Comparison of ENCODE assay signal across 9 mouse cellular contexts in the genomic region with DNA sequence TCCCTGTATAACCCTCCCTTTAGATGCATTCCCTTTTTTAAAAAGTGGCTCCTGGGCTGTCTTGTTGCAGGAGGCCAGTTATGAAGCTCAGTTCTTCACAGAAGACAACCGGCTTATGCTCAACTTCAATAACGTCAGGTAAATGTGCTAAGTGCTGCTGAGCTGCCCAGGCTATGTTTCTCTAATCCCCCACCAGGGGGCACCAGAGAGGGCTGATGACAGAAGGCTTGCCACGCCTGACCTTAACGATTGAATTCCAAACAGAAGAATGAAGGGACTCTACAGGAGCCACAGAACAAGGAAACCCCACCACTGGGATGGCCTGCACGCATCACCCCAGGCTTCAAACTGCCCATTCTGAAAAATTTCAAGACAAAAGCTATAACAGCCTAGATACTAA. TPM values are rescaled to one million over a fixed set of nuclear protein-coding genes. Genes with fewer than 3 reads are reported as not detected.
DNase-seq lines count a peak whose midpoint lies in the region; ATAC-seq and TF ChIP-seq lines count a peak whose summit lies in the region.
"Had no signal": no experiment of that assay in that cellular context is flagged by ENCODE, and none has a peak within 500 bp of the region (broad histone marks: within the 10 kb centered on the region; RNA-seq: fewer than 3 reads in every experiment).

No protein-coding gene starts in this region.

- 19% methylated on average over 5 of the region's 5 CpGs for WGBS in forebrain, embryonic 11.5 days
- WGBS in forebrain, embryonic 13.5 days, result 18% methylated on average over 5 of the region's 5 CpGs
- 17% methylated on average over 5 of the region's 5 CpGs for WGBS in stomach, embryonic 15.5 days

- 0 out of 2 replicates have a peak, but pooled peaks have one; percentile 24 for ATAC-seq in forebrain, embryonic 11.5 days (replicated peaks; ENCODE audit: low FRiP score)
- ATAC-seq in forebrain, embryonic 13.5 days, result no peak
- ATAC-seq in Patski, result no peak
- peak; percentile 78 for ATAC-seq in megakaryocyte-erythroid progenitor cell, adult 5-6 weeks (replicated peaks; ENCODE audit: low FRiP score, low TSS enrichment, poor library complexity, severe bottlenecking)
- ATAC-seq in stomach, embryonic 15.5 days (ENCODE audit: insufficient read depth, low FRiP score, low read depth), result 0 out of 2 replicates have a peak, but pooled peaks have one; percentile 13

- no peaks in the 10 kb centered on the region for H3K27me3 ChIP-seq in forebrain, embryonic 11.5 days (ENCODE audit: control insufficient read depth, insufficient read depth, low read length)
- no peaks in the 10 kb centered on the region for H3K27me3 ChIP-seq in forebrain, embryonic 13.5 days
- H3K27me3 ChIP-seq in Patski, result peaks cover 6% of the 10 kb centered on the region
- H3K27me3 ChIP-seq in stomach, embryonic 15.5 days (replicated peaks), result no peaks in the 10 kb centered on the region

- intact Hi-C loops in gastrocnemius, postnatal 14 days (cut with DNase I; ENCODE audit: low total_unique reads), result loop anchor here (5.0 kb wide), 1 partner anchor 77 kb away; no protein-coding TSS in a partner anchor

- POLR2A ChIA-PET in Patski (lab: Charles Lee), result no interaction called here

- peak; percentile 87 for TF ChIP-seq CTCF in Patski (IDR thresholded peaks at IDR 0.05)

- DNase-seq in forebrain, embryonic 11.5 days (ENCODE audit: low spot score), result peak; percentile 88
- peak; percentile 15 for DNase-seq in Patski (ENCODE audit: low read depth, low spot score)
- peak; percentile 48 for DNase-seq in cerebellum, adult 9-11 months
- DNase-seq in gastrocnemius, postnatal 14 days, result peak; percentile 72
- DNase-seq in layer of hippocampus, adult 9-11 months, result peak; percentile 33

- H3K4me3 ChIP-seq in forebrain, embryonic 11.5 days (ENCODE audit: low read depth, low read length), result no peak overlapping the region
- no peak overlapping the region for H3K4me3 ChIP-seq in forebrain, embryonic 13.5 days
- H3K4me3 ChIP-seq in stomach, embryonic 15.5 days (replicated peaks), result no peak overlapping the region

- no peaks in the 10 kb centered on the region for H3K9me3 ChIP-seq in forebrain, embryonic 11.5 days (ENCODE audit: control insufficient read depth, low read length)
- no peaks in the 10 kb centered on the region for H3K9me3 ChIP-seq in forebrain, embryonic 13.5 days (replicated peaks)
- no peaks in the 10 kb centered on the region for H3K9me3 ChIP-seq in stomach, embryonic 15.5 days

- H3K4me1 ChIP-seq in forebrain, embryonic 11.5 days (replicated peaks; ENCODE audit: control insufficient read depth, insufficient read depth, low read length), result no peaks in the 10 kb centered on the region
- no peaks in the 10 kb centered on the region for H3K4me1 ChIP-seq in forebrain, embryonic 13.5 days
- H3K4me1 ChIP-seq in stomach, embryonic 15.5 days, result no peaks in the 10 kb centered on the region

- no peak overlapping the region for H3K27ac ChIP-seq in forebrain, embryonic 11.5 days (ENCODE audit: low read depth, low read length)
- H3K27ac ChIP-seq in forebrain, embryonic 13.5 days, result no peak overlapping the region
- H3K27ac ChIP-seq in stomach, embryonic 15.5 days, result no peak overlapping the region

- CTCF ChIA-PET in Patski (lab: Charles Lee), result no interaction called here

- H3K4me2 ChIP-seq in forebrain, embryonic 11.5 days (ENCODE audit: low read depth, low read length, severe bottlenecking), result no peak overlapping the region
- H3K4me2 ChIP-seq in forebrain, embryonic 13.5 days, result no peak overlapping the region
- no peak overlapping the region for H3K4me2 ChIP-seq in stomach, embryonic 15.5 days

- H3K9ac ChIP-seq in forebrain, embryonic 11.5 days (ENCODE audit: low read length), result no peak overlapping the region
- H3K9ac ChIP-seq in forebrain, embryonic 13.5 days, result no peak overlapping the region
- H3K9ac ChIP-seq in stomach, embryonic 15.5 days, result no peak overlapping the region

- in situ Hi-C loops in Patski (cut with MboI; ENCODE audit: low pct_unique_long_range_greater_than_20kb), result loop anchor here (10.0 to 25.0 kb wide), 2 partner anchors 80 to 372 kb away; no protein-coding TSS in a partner anchor

- no peaks in the 10 kb centered on the region for H3K36me3 ChIP-seq in forebrain, embryonic 11.5 days (ENCODE audit: control insufficient read depth, insufficient read depth, low read length)
- H3K36me3 ChIP-seq in forebrain, embryonic 13.5 days (ENCODE audit: poor library complexity, severe bottlenecking), result no peaks in the 10 kb centered on the region
- no peaks in the 10 kb centered on the region for H3K36me3 ChIP-seq in stomach, embryonic 15.5 days

RNA-seq across cellular contexts. Expression of a gene that starts 8.4 kb away (rescaled TPM):
- 0.16 TPM in 1 of 2 replicates, not detected in the other for polyA plus RNA-seq in forebrain, embryonic 11.5 days (2014; fragmentation: Nextera tagmentation; extraction: Ambion mirVana)
- not detected in 2 replicates for polyA plus RNA-seq in forebrain, embryonic 13.5 days (2015; fragmentation: Nextera tagmentation; extraction: Ambion mirVana)
- polyA plus RNA-seq in Patski (2021), result 0.19 TPM
- not detected for total RNA-seq in gastrocnemius, postnatal 14 days (2021)
- not detected in 2 replicates for total RNA-seq in megakaryocyte-erythroid progenitor cell, adult 5-6 weeks (2014; fragmentation: Nextera tagmentation)
- total RNA-seq in megakaryocyte-erythroid progenitor cell, adult 5-6 weeks (2017), result not detected in 2 replicates
- polyA plus RNA-seq in stomach, embryonic 15.5 days (2015; fragmentation: Nextera tagmentation; extraction: Ambion mirVana), result 0.36 and 0.83 TPM in 2 replicates
- polyA plus RNA-seq: liver, embryonic 16.5 days had no signal

RNA-seq across cellular contexts. Expression of a gene that starts 24.6 kb away (rescaled TPM):
- not detected in 2 replicates for polyA plus RNA-seq in forebrain, embryonic 11.5 days (2014; fragmentation: Nextera tagmentation; extraction: Ambion mirVana)
- polyA plus RNA-seq in forebrain, embryonic 13.5 days (2015; fragmentation: Nextera tagmentation; extraction: Ambion mirVana), result 0.18 TPM in 1 of 2 replicates, not detected in the other
- 0.04 TPM for polyA plus RNA-seq in Patski (2021)
- total RNA-seq in gastrocnemius, postnatal 14 days (2021), result not detected
- not detected in 2 replicates for total RNA-seq in megakaryocyte-erythroid progenitor cell, adult 5-6 weeks (2014; fragmentation: Nextera tagmentation)
- total RNA-seq in megakaryocyte-erythroid progenitor cell, adult 5-6 weeks (2017), result not detected in 2 replicates
- 234 and 239 TPM in 2 replicates for polyA plus RNA-seq in stomach, embryonic 15.5 days (2015; fragmentation: Nextera tagmentation; extraction: Ambion mirVana)

RNA-seq across cellular contexts. Expression of a gene that starts 42.5 kb away (rescaled TPM):
- polyA plus RNA-seq in forebrain, embryonic 11.5 days (2014; fragmentation: Nextera tagmentation; extraction: Ambion mirVana), result not detected in 2 replicates
- polyA plus RNA-seq in forebrain, embryonic 13.5 days (2015; fragmentation: Nextera tagmentation; extraction: Ambion mirVana), result not detected in 2 replicates
- not detected for polyA plus RNA-seq in Patski (2021)
- not detected for total RNA-seq in gastrocnemius, postnatal 14 days (2021)
- not detected in 2 replicates for total RNA-seq in megakaryocyte-erythroid progenitor cell, adult 5-6 weeks (2014; fragmentation: Nextera tagmentation)
- not detected in 2 replicates for total RNA-seq in megakaryocyte-erythroid progenitor cell, adult 5-6 weeks (2017)
- not detected in 2 replicates for polyA plus RNA-seq in stomach, embryonic 15.5 days (2015; fragmentation: Nextera tagmentation; extraction: Ambion mirVana)
- polyA plus RNA-seq: liver, embryonic 16.5 days had no signal

RNA-seq across cellular contexts. Expression of a gene that starts 52.8 kb away (rescaled TPM):
- not detected in 2 replicates for polyA plus RNA-seq in forebrain, embryonic 11.5 days (2014; fragmentation: Nextera tagmentation; extraction: Ambion mirVana)
- not detected in 2 replicates for polyA plus RNA-seq in forebrain, embryonic 13.5 days (2015; fragmentation: Nextera tagmentation; extraction: Ambion mirVana)
- polyA plus RNA-seq in Patski (2021), result not detected
- total RNA-seq in gastrocnemius, postnatal 14 days (2021), result not detected
- total RNA-seq in megakaryocyte-erythroid progenitor cell, adult 5-6 weeks (2014; fragmentation: Nextera tagmentation), result not detected in 2 replicates
- total RNA-seq in megakaryocyte-erythroid progenitor cell, adult 5-6 weeks (2017), result not detected in 2 replicates
- polyA plus RNA-seq in stomach, embryonic 15.5 days (2015; fragmentation: Nextera tagmentation; extraction: Ambion mirVana), result not detected in 2 replicates
- polyA plus RNA-seq: liver, embryonic 16.5 days had no signal

Comparison
In these comparisons a context has a peak if more than half of its experiments do, and no peak if none do; other contexts are left out.
1. ATAC-seq: peak in forebrain, embryonic 11.5 days (single experiment), megakaryocyte-erythroid progenitor cell, adult 5-6 weeks (single experiment) and stomach, embryonic 15.5 days (single experiment); none in forebrain, embryonic 13.5 days (single experiment) and Patski (single experiment).
2. DNase-seq: peak in every context shown above with its lines; median percentile 88 in forebrain, embryonic 11.5 days; 72 in gastrocnemius, postnatal 14 days; 48 in cerebellum, adult 9-11 months; 33 in layer of hippocampus, adult 9-11 months; 15 in Patski.
3. RNA of a gene that starts 24.6 kb away (polyA plus RNA-seq): 234 to 239 TPM in stomach, embryonic 15.5 days; 0.04 TPM in Patski (single experiment), 0.18 TPM in forebrain, embryonic 13.5 days and not detected in forebrain, embryonic 11.5 days; every median in the first group is over 100 times any median in the second.